Comparison of ENCODE assay signal across 8 mouse cellular contexts in genomic region chr2:13543519-13544124, GRCm38 (mm10). TPM values are rescaled to one million over a fixed set of nuclear protein-coding genes. Genes with fewer than 3 reads are reported as not detected.
A peak's percentile ranks its signal among the peaks of the same experiment; 100 is the strongest.
DNase-seq lines count a peak whose midpoint lies in the region; ATAC-seq and TF ChIP-seq lines count a peak whose summit lies in the region.

No protein-coding gene starts in this region.

- no peaks in the 10 kb centered on the region for H3K27me3 ChIP-seq in E14TG2a.4 (ENCODE audit: insufficient read depth, low read length)
- no peaks in the 10 kb centered on the region for H3K27me3 ChIP-seq in forebrain, postnatal 0 days (ENCODE audit: insufficient read depth, low read length)
- no peaks in the 10 kb centered on the region for H3K27me3 ChIP-seq in liver, embryonic 11.5 days (replicated peaks; ENCODE audit: control insufficient read depth, insufficient read depth, low read length)
- no peaks in the 10 kb centered on the region for H3K27me3 ChIP-seq in stomach, embryonic 16.5 days (ENCODE audit: control insufficient read depth, insufficient read depth, low read length)

- peaks cover 16% of the 10 kb centered on the region for H3K4me1 ChIP-seq in E14TG2a.4 (replicated peaks; ENCODE audit: low read depth, low read length)
- no peaks in the 10 kb centered on the region for H3K4me1 ChIP-seq in forebrain, postnatal 0 days (ENCODE audit: insufficient read depth)
- H3K4me1 ChIP-seq in liver, embryonic 11.5 days (replicated peaks; ENCODE audit: control insufficient read depth, insufficient read depth, low read length): peaks cover 16% of the 10 kb centered on the region; the same call in 1 of the 2 replicates
- peaks cover 2% of the 10 kb centered on the region; the same call in 1 of the 2 replicates for H3K4me1 ChIP-seq in stomach, embryonic 16.5 days (ENCODE audit: control insufficient read depth, insufficient read depth, low read length)

- H3K4me3 ChIP-seq in E14TG2a.4 (replicated peaks; ENCODE audit: low read length): peak overlapping the region; percentile 84
- peak overlapping the region; percentile 59 for H3K4me3 ChIP-seq in forebrain, postnatal 0 days (ENCODE audit: low read depth, low read length)
- peak overlapping the region; percentile 74 for H3K4me3 ChIP-seq in liver, embryonic 11.5 days (ENCODE audit: low read depth, low read length)
- H3K4me3 ChIP-seq in stomach, embryonic 16.5 days (replicated peaks; ENCODE audit: low read length): peak overlapping the region; percentile 77

- 30% methylated on average over 8 of the region's 8 CpGs for WGBS in forebrain, postnatal 0 days
- WGBS in liver, embryonic 11.5 days: 52% methylated on average over 8 of the region's 8 CpGs
- 23% methylated on average over 8 of the region's 8 CpGs for WGBS in stomach, embryonic 16.5 days

- peak overlapping the region; percentile 71 for H3K4me2 ChIP-seq in forebrain, postnatal 0 days (ENCODE audit: low read depth)
- H3K4me2 ChIP-seq in liver, embryonic 11.5 days: peak overlapping the region; percentile 80
- H3K4me2 ChIP-seq in stomach, embryonic 16.5 days (ENCODE audit: low read depth, low read length): peak overlapping the region; percentile 61

- H3K36me3 ChIP-seq in E14TG2a.4 (ENCODE audit: insufficient read depth, low read length): no peaks in the 10 kb centered on the region
- H3K36me3 ChIP-seq in forebrain, postnatal 0 days (ENCODE audit: insufficient read depth): no peaks in the 10 kb centered on the region
- H3K36me3 ChIP-seq in liver, embryonic 11.5 days (ENCODE audit: control insufficient read depth, insufficient read depth, low read length): no peaks in the 10 kb centered on the region
- H3K36me3 ChIP-seq in stomach, embryonic 16.5 days (ENCODE audit: control insufficient read depth, insufficient read depth, low read length): no peaks in the 10 kb centered on the region

- peak overlapping the region; percentile 71 for H3K9ac ChIP-seq in forebrain, postnatal 0 days
- H3K9ac ChIP-seq in liver, embryonic 11.5 days (ENCODE audit: low read depth, low read length): peak overlapping the region; percentile 86
- H3K9ac ChIP-seq in stomach, embryonic 16.5 days (ENCODE audit: low read length): peak overlapping the region; percentile 91

- 0 out of 2 replicates have a peak, but pooled peaks have one; percentile 8 for ATAC-seq in frontal cortex, adult (ENCODE audit: low TSS enrichment)
- no peak for ATAC-seq in forebrain, postnatal 0 days
- ATAC-seq in liver, embryonic 11.5 days (replicated peaks; ENCODE audit: low FRiP score): peak; percentile 30
- ATAC-seq in stomach, embryonic 16.5 days (ENCODE audit: insufficient read depth, low FRiP score): 0 out of 2 replicates have a peak, but pooled peaks have one; percentile 17

- no peak for TF ChIP-seq CTCF in E14TG2a.4 (conservative IDR thresholded peaks at IDR 0.05; ENCODE audit: low read length)
- TF ChIP-seq CTCF in forebrain, postnatal 0 days (IDR thresholded peaks at IDR 0.05; ENCODE audit: low read depth): no peak

- no peak for DNase-seq in frontal cortex, postnatal 25 days (ENCODE audit: low spot score in 2 of 2)
- DNase-seq in forebrain, postnatal 0 days: no peak
- no peak for DNase-seq in liver, embryonic 11.5 days (ENCODE audit: low spot score)
- no peak for DNase-seq in thymus, postnatal 0 days (ENCODE audit: low spot score)
- DNase-seq in thymus, postnatal 14 days: no peak

- H3K9me3 ChIP-seq in E14TG2a.4 (ENCODE audit: low read length): no peaks in the 10 kb centered on the region
- no peaks in the 10 kb centered on the region for H3K9me3 ChIP-seq in forebrain, postnatal 0 days (ENCODE audit: low read length)
- no peaks in the 10 kb centered on the region for H3K9me3 ChIP-seq in liver, embryonic 11.5 days (ENCODE audit: control insufficient read depth, low read length)
- no peaks in the 10 kb centered on the region for H3K9me3 ChIP-seq in stomach, embryonic 16.5 days (replicated peaks; ENCODE audit: control insufficient read depth, low read length)

- H3K27ac ChIP-seq in forebrain, postnatal 0 days (ENCODE audit: low read depth, low read length): peak overlapping the region; percentile 84; the same call in 1 of the 2 replicates
- H3K27ac ChIP-seq in liver, embryonic 11.5 days (ENCODE audit: low read depth, low read length): peak overlapping the region; percentile 92
- H3K27ac ChIP-seq in stomach, embryonic 16.5 days (ENCODE audit: low read length): peak overlapping the region; percentile 98

RNA-seq across cellular contexts. Expression of gene Trdmt1, which starts 0.8 kb away (rescaled TPM):
- total RNA-seq in forebrain, postnatal 0 days (2014; rRNA removed): 11.3 and 13.0 TPM in 2 replicates
- 7.8 and 8.7 TPM in 2 replicates for polyA plus RNA-seq in forebrain, postnatal 0 days (2015; fragmentation: Nextera tagmentation; extraction: Ambion mirVana)
- 10.2 and 13.4 TPM in 2 replicates for polyA plus RNA-seq in liver, embryonic 11.5 days (2014; fragmentation: Nextera tagmentation; extraction: Ambion mirVana)
- polyA plus RNA-seq in stomach, embryonic 16.5 days (2015; fragmentation: Nextera tagmentation; extraction: Ambion mirVana): 8.0 and 8.4 TPM in 2 replicates
- polyA plus RNA-seq in thymus, postnatal 0 days (2015; fragmentation: Nextera tagmentation; extraction: Ambion mirVana): 16.5 and 17.2 TPM in 2 replicates

RNA-seq across cellular contexts. Expression of gene Vim, which starts 30.1 kb away (rescaled TPM):
- total RNA-seq in forebrain, postnatal 0 days (2014; rRNA removed): 441 and 554 TPM in 2 replicates
- polyA plus RNA-seq in forebrain, postnatal 0 days (2015; fragmentation: Nextera tagmentation; extraction: Ambion mirVana): 224 and 269 TPM in 2 replicates
- polyA plus RNA-seq in liver, embryonic 11.5 days (2014; fragmentation: Nextera tagmentation; extraction: Ambion mirVana): 222 and 235 TPM in 2 replicates
- 472 and 493 TPM in 2 replicates for polyA plus RNA-seq in stomach, embryonic 16.5 days (2015; fragmentation: Nextera tagmentation; extraction: Ambion mirVana)
- 227 and 232 TPM in 2 replicates for polyA plus RNA-seq in thymus, postnatal 0 days (2015; fragmentation: Nextera tagmentation; extraction: Ambion mirVana)

RNA-seq across cellular contexts. Expression of gene Cubn, which starts 52.0 kb away (rescaled TPM):
- 0.62 and 1.1 TPM in 2 replicates for total RNA-seq in forebrain, postnatal 0 days (2014; rRNA removed)
- polyA plus RNA-seq in forebrain, postnatal 0 days (2015; fragmentation: Nextera tagmentation; extraction: Ambion mirVana): 0.14 and 0.25 TPM in 2 replicates
- 0.14 and 0.15 TPM in 2 replicates for polyA plus RNA-seq in liver, embryonic 11.5 days (2014; fragmentation: Nextera tagmentation; extraction: Ambion mirVana)
- polyA plus RNA-seq in stomach, embryonic 16.5 days (2015; fragmentation: Nextera tagmentation; extraction: Ambion mirVana): 0.54 and 0.84 TPM in 2 replicates
- polyA plus RNA-seq in thymus, postnatal 0 days (2015; fragmentation: Nextera tagmentation; extraction: Ambion mirVana): 0.04 TPM in 1 of 2 replicates, not detected in the other
